Mouse (Mus musculus) lung, postnatal 0 days (tissue): ENCODE measurements around the gene Rtn4.

Experiments used
- CTCF ChIP-seq: IDR thresholded peaks from 2 replicates; pipeline ENCODE4 v1.5.1; 2016; ENCODE audit warnings: antibody characterized with exemption, mild to moderate bottlenecking
- EP300 ChIP-seq: IDR thresholded peaks from 2 replicates; pipeline ENCODE4 v1.6.1; 2016; ENCODE audit warnings: antibody characterized with exemption, mild to moderate bottlenecking, control low read depth

GRCm38 (mm10) chr11:29774760-29775159 is 82.0 kb downstream of the Rtn4 start:
- TF ChIP-seq EP300 (no peak), CTCF (no peak)
